Mouse (Mus musculus): ENCODE measurements around the gene Map3k3. TPM values are rescaled to one million over a fixed set of nuclear protein-coding genes. Genes with fewer than 3 reads are reported as not detected.
"Not testable (repeated sequence)": the region's sequence is repeated elsewhere in the genome, so short reads cannot be mapped to it uniquely, and the experiment has no call there.

Map3k3 gene
- polyA plus RNA-seq, 1 experiment from 2014 or later: 14.5 TPM

DNA sequence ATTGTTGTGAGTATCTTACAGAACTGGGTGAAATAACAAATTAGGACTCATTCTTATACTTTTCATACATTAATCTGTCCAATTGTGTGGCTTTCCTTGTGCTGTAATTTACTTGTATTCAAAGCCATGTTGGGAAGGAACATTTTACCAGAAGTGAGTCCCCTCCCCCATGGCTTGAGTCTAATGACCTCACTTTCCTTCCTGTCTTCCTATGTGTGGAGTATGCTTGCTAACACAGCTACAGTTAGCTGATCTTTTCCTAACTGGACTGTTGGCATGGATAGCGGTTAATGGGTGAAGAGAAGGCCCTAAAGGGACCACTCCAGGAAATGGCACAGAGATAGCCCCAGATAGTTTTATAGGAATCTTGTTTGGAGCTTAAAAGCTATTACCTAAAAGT, 13.8 kb downstream of the Map3k3 start:
- 97% methylated on average over 1 of the region's 1 CpGs for WGBS
- no peak overlapping the region for H3K27ac ChIP-seq
- no peak overlapping the region for H3K4me2 ChIP-seq (replicated peaks)
- 0 out of 2 replicates have a peak, but pooled peaks cover 6% of the 10 kb centered on the region for H3K36me3 ChIP-seq
- H3K9ac ChIP-seq (replicated peaks): no peak overlapping the region
- no peaks in the 10 kb centered on the region for H3K27me3 ChIP-seq
- no peak for ATAC-seq
- H3K4me1 ChIP-seq (replicated peaks): no peaks in the 10 kb centered on the region
- H3K9me3 ChIP-seq: no peaks in the 10 kb centered on the region
- no peak overlapping the region for H3K4me3 ChIP-seq (replicated peaks)

GRCm38 (mm10) chr11:106102866-106103265, 18.5 kb downstream of the Map3k3 start:
- Histone ChIP-seq H3K4me2 (replicated peaks) (no peak overlapping the region), H3K27ac (no peak overlapping the region), H3K4me3 (replicated peaks) (no peak overlapping the region), H3K9me3 (no peaks in the 10 kb centered on the region), H3K27me3 (no peaks in the 10 kb centered on the region), H3K4me1 (replicated peaks) (no peaks in the 10 kb centered on the region), H3K36me3 (0 out of 2 replicates have a peak, but pooled peaks cover 6% of the 10 kb centered on the region), H3K9ac (replicated peaks) (no peak overlapping the region)
- WGBS: 94% methylated on average over 3 of the region's 3 CpGs
- ATAC-seq: no peak

GRCm38 (mm10) chr11:106106047-106106587, 21.7 kb downstream of the Map3k3 start:
- no peak for ATAC-seq
- Histone ChIP-seq H3K27me3 (no peaks in the 10 kb centered on the region), H3K9me3 (no peaks in the 10 kb centered on the region), H3K36me3 (peaks cover 6% of the 10 kb centered on the region; the same call in 1 of the 2 replicates), H3K27ac (no peak overlapping the region), H3K4me1 (replicated peaks) (no peaks in the 10 kb centered on the region), H3K4me2 (replicated peaks) (no peak overlapping the region), H3K9ac (replicated peaks) (no peak overlapping the region), H3K4me3 (replicated peaks) (no peak overlapping the region)
- 89% methylated on average over 8 of the region's 8 CpGs for whole genome bisulfite sequencing

DNA sequence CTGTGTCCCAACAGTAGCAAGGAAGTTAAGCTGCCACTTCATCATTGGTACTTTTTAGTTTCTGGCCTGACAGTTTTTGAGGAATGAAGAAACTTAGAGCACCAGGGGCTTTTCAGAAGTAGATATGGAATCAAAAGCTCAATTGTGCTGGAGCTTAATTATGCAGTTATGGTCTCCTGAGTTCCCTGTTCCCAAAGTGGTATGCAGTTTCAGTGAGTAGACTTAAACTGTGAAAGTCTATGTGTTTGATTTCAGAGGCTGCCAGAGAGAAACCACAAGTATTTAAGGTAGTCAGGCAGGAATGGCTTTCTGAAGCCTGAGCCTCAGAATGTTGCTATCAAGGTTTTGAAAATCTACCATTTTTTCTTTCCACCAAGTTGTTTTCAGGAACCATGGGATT, 27.3 kb downstream of the Map3k3 start:
- Histone ChIP-seq H3K27ac (no peak overlapping the region), H3K9ac (replicated peaks) (no peak overlapping the region), H3K9me3 (no peaks in the 10 kb centered on the region), H3K4me1 (replicated peaks) (no peaks in the 10 kb centered on the region), H3K36me3 (peaks cover 29% of the 10 kb centered on the region), H3K4me2 (replicated peaks) (no peak overlapping the region), H3K27me3 (no peaks in the 10 kb centered on the region), H3K4me3 (replicated peaks) (no peak overlapping the region)
- no peak for ATAC-seq

DNA sequence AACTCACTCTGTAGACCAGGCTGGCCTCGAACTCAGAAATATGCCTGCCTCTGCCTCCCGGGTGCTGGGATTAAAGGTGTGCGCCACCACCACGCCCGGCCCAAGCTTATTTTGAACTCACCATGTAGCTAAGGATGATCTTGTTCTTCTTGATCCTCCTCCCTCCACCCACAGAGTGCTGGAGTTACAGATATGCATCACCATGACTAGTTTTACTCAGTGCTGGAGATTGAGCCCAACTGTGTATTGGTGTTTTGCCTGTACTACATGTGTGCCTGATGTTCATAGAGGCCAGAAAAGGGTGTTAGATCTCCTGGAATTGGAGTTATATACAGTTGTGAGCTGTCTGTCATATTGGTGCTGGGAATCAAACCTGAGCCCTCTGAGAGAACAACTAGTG, 37.8 kb downstream of the Map3k3 start:
- WGBS: 99% methylated on average over 5 of the region's 5 CpGs
- no peak overlapping the region for H3K4me3 ChIP-seq (replicated peaks)
- H3K36me3 ChIP-seq: peaks cover 60% of the 10 kb centered on the region
- no peak overlapping the region for H3K4me2 ChIP-seq (replicated peaks)
- no peaks in the 10 kb centered on the region for H3K27me3 ChIP-seq
- ATAC-seq: no peak
- no peak overlapping the region for H3K9ac ChIP-seq (replicated peaks)
- H3K27ac ChIP-seq: no peak overlapping the region
- no peaks in the 10 kb centered on the region for H3K9me3 ChIP-seq
- no peaks in the 10 kb centered on the region for H3K4me1 ChIP-seq (replicated peaks)

DNA sequence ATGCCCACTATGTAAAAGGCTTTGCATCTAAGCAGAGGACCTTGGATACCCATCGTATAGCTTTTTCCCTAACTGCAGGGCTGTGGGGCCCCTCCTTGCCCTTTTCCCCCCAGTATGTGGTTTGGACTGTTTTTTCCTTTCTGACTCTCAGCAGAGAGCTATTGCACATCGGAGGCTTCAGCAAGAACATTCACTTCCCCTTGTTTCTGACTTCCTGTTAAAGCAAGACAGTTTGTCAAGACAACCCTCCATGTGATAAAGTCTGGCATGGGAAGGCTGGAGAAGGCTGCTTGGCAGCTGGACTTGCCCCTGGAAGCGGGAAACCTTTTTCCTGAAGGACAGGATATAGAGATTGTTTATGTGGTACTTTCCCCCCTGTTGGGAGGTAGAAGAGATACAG, 38.3 kb downstream of the Map3k3 start:
- Histone ChIP-seq H3K27ac (no peak overlapping the region), H3K4me1 (replicated peaks) (no peaks in the 10 kb centered on the region), H3K4me2 (replicated peaks) (no peak overlapping the region), H3K4me3 (replicated peaks) (no peak overlapping the region), H3K9me3 (no peaks in the 10 kb centered on the region), H3K36me3 (peaks cover 55% of the 10 kb centered on the region), H3K9ac (replicated peaks) (no peak overlapping the region), H3K27me3 (no peaks in the 10 kb centered on the region)
- WGBS: 94% methylated on average over 3 of the region's 3 CpGs
- no peak for ATAC-seq

GRCm38 (mm10) chr11:106124784-106125183, 40.4 kb downstream of the Map3k3 start:
- Histone ChIP-seq H3K4me3 (replicated peaks) (no peak overlapping the region), H3K4me2 (replicated peaks) (no peak overlapping the region), H3K4me1 (replicated peaks) (no peaks in the 10 kb centered on the region), H3K9ac (replicated peaks) (no peak overlapping the region), H3K27me3 (no peaks in the 10 kb centered on the region), H3K9me3 (no peaks in the 10 kb centered on the region), H3K36me3 (peaks cover 50% of the 10 kb centered on the region), H3K27ac (no peak overlapping the region)
- ATAC-seq: no peak
- WGBS: 75% methylated on average over 4 of the region's 4 CpGs

DNA sequence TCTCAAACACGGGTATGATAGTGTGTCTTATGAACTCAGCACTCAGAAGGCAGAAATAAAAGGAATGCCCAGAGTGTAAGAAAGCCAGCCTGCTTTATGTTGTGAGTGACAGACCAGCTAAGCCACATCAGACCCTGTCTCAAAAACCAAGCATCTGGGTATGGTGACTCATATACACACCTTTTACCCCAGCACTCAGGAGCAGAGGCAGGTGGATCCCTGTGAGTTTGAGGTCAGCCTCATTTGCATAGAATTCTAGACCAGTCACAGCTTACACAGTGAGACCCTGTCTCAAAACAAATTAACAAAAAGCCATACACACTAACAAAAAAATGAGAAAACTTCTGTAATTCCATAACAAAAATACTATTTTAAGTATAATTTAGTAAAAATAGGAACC, 41.4 kb downstream of the Map3k3 start:
- Histone ChIP-seq H3K27ac (no peak overlapping the region), H3K36me3 (peaks cover 57% of the 10 kb centered on the region), H3K27me3 (no peaks in the 10 kb centered on the region), H3K9ac (replicated peaks) (no peak overlapping the region), H3K4me3 (replicated peaks) (no peak overlapping the region), H3K4me1 (replicated peaks) (no peaks in the 10 kb centered on the region), H3K4me2 (replicated peaks) (no peak overlapping the region), H3K9me3 (no peaks in the 10 kb centered on the region)
- no peak for ATAC-seq
- WGBS: 83% methylated on average over 1 of the region's 1 CpGs

DNA sequence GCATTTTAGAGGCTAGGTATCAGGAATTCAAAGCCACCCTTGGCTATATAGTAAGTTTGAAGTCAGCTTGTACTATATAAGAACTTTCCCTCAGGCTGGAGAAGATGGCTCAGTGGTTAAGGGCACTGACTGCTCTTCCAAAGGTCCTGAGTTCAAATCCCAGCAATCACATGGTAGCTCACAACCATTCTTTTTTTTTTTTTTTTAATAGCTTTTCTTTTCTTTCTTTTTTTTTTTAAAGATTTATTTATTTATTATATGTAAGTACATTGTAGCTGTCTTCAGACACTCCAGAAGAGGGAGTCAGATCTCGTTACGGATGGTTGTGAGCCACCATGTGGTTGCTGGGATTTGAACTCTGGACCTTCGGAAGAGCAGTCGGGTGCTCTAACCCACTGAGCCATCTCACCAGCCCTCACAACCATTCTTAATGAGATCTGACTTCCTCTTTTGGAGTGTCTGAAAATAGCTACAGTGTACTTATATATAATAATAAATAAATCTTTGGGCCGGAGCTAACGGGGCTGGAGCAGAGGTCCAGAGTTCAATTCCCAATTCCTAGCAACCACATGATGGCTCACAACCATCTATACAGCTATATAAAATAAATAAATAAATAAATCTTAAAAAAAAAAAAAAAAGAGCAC, 42.4 kb downstream of the Map3k3 start:
- peaks cover 58% of the 10 kb centered on the region for H3K36me3 ChIP-seq
- WGBS: 94% methylated on average over 4 of the region's 6 CpGs

GRCm38 (mm10) chr11:106129477-106129876, 45.1 kb downstream of the Map3k3 start:
- H3K4me2 ChIP-seq (replicated peaks): no peak overlapping the region
- peaks cover 38% of the 10 kb centered on the region for H3K36me3 ChIP-seq
- H3K27me3 ChIP-seq: no peaks in the 10 kb centered on the region
- H3K4me1 ChIP-seq (replicated peaks): peaks cover 3% of the 10 kb centered on the region
- no peak overlapping the region for H3K4me3 ChIP-seq (replicated peaks)
- ATAC-seq: no peak
- WGBS: 88% methylated on average over 1 of the region's 1 CpGs
- H3K9ac ChIP-seq (replicated peaks): no peak overlapping the region
- H3K9me3 ChIP-seq: no peaks in the 10 kb centered on the region
- H3K27ac ChIP-seq: no peak overlapping the region

More for the DNA sequence above, 42.4 kb downstream of the Map3k3 start:
- not testable (repeated sequence) for H3K27ac ChIP-seq; H3K4me1 ChIP-seq (replicated peaks); ATAC-seq; H3K27me3 ChIP-seq; H3K9ac ChIP-seq (replicated peaks); H3K4me2 ChIP-seq (replicated peaks); H3K9me3 ChIP-seq; H3K4me3 ChIP-seq (replicated peaks)

DNA sequence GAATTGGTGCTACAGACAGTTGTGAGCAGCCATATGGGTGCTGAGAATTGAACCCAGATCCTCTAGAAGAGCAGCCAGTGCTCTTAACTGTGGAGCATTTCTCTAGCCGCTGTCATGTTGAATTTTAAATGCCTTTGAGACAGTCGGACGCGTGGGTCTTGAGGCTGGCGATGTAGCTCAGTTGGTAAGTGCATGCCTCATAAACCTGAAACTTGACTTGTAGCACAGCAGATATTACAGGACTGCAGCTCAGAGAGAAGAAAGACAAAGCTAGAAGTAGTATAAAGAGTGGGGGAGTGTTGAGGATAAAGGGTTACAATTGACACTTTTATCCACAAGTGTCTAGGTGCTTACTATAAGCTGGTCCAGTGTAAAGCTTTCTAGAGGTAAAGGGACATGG, 48.1 kb downstream of the Map3k3 start:
- H3K4me1 ChIP-seq (replicated peaks): peaks cover 12% of the 10 kb centered on the region
- WGBS: 93% methylated on average over 5 of the region's 5 CpGs
- H3K27ac ChIP-seq: no peak overlapping the region
- no peaks in the 10 kb centered on the region for H3K9me3 ChIP-seq
- no peak for ATAC-seq
- no peak overlapping the region for H3K4me2 ChIP-seq (replicated peaks)
- H3K36me3 ChIP-seq: peaks cover 34% of the 10 kb centered on the region
- H3K4me3 ChIP-seq (replicated peaks): no peak overlapping the region
- H3K27me3 ChIP-seq: no peaks in the 10 kb centered on the region
- no peak overlapping the region for H3K9ac ChIP-seq (replicated peaks)

- 40% methylated on average over 8 of the region's 8 CpGs for WGBS
Measured at GRCm38 (mm10) chr11:106134580-106135528, 50.4 kb downstream of the Map3k3 start.

More at GRCm38 (mm10) chr11:106134580-106135528, 50.4 kb downstream of the Map3k3 start:
- H3K4me2 ChIP-seq (replicated peaks): no peak overlapping the region
- no peaks in the 10 kb centered on the region for H3K27me3 ChIP-seq
- peaks cover 12% of the 10 kb centered on the region for H3K4me1 ChIP-seq (replicated peaks)
- H3K36me3 ChIP-seq: peaks cover 29% of the 10 kb centered on the region
- no peaks in the 10 kb centered on the region for H3K9me3 ChIP-seq
- peak; percentile 58; the same call in 1 of the 2 replicates for ATAC-seq
- peak overlapping the region; percentile 84 for H3K27ac ChIP-seq
- H3K4me3 ChIP-seq (replicated peaks): no peak overlapping the region
- peak overlapping the region; percentile 52; the same call in 1 of the 2 replicates for H3K9ac ChIP-seq (replicated peaks)

Data from midbrain, embryonic 13.5 days (tissue).